Mouse (Mus musculus) ES-Bruce4 (cell line): ENCODE results near the gene Tpst1. TPM values are rescaled to one million over a fixed set of nuclear protein-coding genes. Genes with fewer than 3 reads are reported as not detected.

Experiments used
- H3K27ac ChIP-seq: 2 replicates; pipeline ENCODE4 v1.5.1; 2012; ENCODE audit warnings: low read length, inconsistent platforms; ENCODE audit not compliant: insufficient read depth
- H3K27me3 ChIP-seq: 2 replicates; pipeline ENCODE4 v1.6.1; 2012; ENCODE audit warnings: mild to moderate bottlenecking, low read length, inconsistent platforms; ENCODE audit not compliant: control insufficient read depth, poor library complexity, insufficient read depth, severe bottlenecking
- H3K36me3 ChIP-seq: 2 replicates; pipeline ENCODE4 v1.6.1; 2012; ENCODE audit warnings: inconsistent platforms, mild to moderate bottlenecking, low read length, moderate library complexity; ENCODE audit not compliant: control insufficient read depth, poor library complexity, insufficient read depth, severe bottlenecking
- H3K4me1 ChIP-seq: one replicate; pipeline ENCODE4 v1.8.1; 2011; ENCODE audit warnings: low read length; ENCODE audit not compliant: control insufficient read depth, insufficient read depth
- H3K4me3 ChIP-seq: 2 replicates; pipeline ENCODE4 v1.5.1; 2011; ENCODE audit warnings: low read depth, mild to moderate bottlenecking, low read length
- H3K9ac ChIP-seq: 2 replicates; pipeline ENCODE4 v1.6.1; 2012; ENCODE audit warnings: low read depth, mild to moderate bottlenecking, inconsistent platforms; ENCODE audit not compliant: poor library complexity, severe bottlenecking
- H3K9me3 ChIP-seq: replicated peaks from 2 replicates; pipeline ENCODE4 v1.6.1; 2012; ENCODE audit warnings: mild to moderate bottlenecking, low read length, inconsistent platforms; ENCODE audit not compliant: control insufficient read depth, poor library complexity, insufficient read depth, severe bottlenecking
- CTCF ChIP-seq: IDR thresholded peaks from one replicate; pipeline ENCODE4 v1.8.1; 2011; ENCODE audit warnings: low read depth, low read length
- EP300 ChIP-seq: IDR thresholded peaks from 2 replicates; pipeline ENCODE4 v1.6.1; 2011; ENCODE audit warnings: low read depth, low read length; ENCODE audit not compliant: insufficient read depth
- POLR2A ChIP-seq: IDR thresholded peaks from one replicate; pipeline ENCODE4 v1.8.1; 2011; ENCODE audit warnings: low read length; ENCODE audit not compliant: insufficient read depth
- polyA plus RNA-seq: library from polyadenylated mRNA; stranded (reverse); fragments of >200 nt; gene quantifications from 2 replicates; pipeline ENCODE4 v1.2.4, GENCODE M21; 2011; ENCODE audit warnings: low read depth; ENCODE audit not compliant: missing spikeins, insufficient read depth, insufficient read length

Gene Tpst1
- polyA plus RNA-seq, 1 experiment = 44.8 TPM

DNA sequence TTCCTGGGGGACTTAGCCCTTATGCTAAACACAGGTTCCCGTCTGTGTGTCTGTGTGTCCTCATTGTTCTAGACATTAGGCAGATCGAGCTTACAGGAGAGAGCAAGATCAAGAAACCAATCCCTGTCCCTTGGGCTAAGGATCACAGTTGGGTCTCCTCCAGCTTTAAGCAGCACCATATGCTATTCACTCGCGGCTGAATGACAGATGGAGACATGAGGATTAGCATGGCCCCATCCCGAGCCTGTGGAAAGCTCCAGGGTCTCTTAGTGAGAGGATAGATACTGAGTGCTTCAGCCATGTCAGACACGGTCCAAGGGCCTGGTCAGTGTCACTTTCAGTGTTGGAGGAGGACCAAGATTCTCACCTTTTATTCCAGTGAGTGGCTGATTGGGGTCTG is 22.7 kb upstream of the Tpst1 start:
- Histone ChIP-seq H3K4me3 (no peak overlapping the region), H3K36me3 (peaks cover 11% of the 10 kb centered on the region), H3K27ac (no peak overlapping the region), H3K9me3 (no peaks in the 10 kb centered on the region), H3K27me3 (no peaks in the 10 kb centered on the region), H3K9ac (no peak overlapping the region), H3K4me1 (no peaks in the 10 kb centered on the region)
- no peak for TF ChIP-seq POLR2A
- no peak for TF ChIP-seq CTCF
- no peak for TF ChIP-seq EP300

DNA sequence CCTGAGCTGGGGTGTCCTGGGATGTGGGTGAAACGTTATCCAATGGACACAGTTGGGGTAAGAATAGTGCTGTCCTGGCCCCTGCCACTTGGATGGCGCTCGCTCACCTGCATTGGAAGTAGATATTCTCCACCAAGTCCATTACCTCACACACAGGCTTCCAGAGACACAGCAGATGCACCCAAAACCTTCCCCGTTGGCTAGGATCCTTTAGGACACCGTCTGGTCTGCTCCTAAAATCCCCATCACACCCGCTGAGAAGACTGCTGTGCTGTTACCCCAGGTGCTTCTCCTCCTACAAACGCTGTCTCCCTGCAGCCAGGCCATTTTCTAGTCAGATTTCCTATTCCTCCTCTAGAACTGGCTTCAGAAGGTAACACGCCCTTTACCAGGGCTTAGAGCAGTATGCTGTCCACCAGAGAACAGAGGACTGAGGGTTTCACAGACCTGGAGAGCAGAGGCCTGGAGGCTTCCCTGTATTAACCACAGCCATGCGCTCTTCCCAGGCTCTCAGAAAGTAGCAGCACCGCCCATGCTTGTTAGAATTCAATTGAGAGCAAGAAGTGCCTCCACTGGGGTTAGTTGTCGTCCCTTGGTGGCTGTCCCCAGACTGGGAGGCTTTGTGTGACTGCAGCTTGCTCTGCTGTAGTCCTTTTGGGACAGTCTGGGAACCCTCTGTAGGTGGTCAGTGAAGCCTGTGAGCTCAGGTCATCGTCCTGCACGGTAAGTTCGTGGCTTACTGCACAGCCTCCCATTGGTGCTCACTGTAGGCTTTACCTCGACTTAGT is 21.9 kb upstream of the Tpst1 start:
- TF ChIP-seq POLR2A (no peak), EP300 (no peak), CTCF (no peak)
- Histone ChIP-seq H3K27me3 (no peaks in the 10 kb centered on the region), H3K9ac (no peak overlapping the region), H3K9me3 (no peaks in the 10 kb centered on the region), H3K27ac (no peak overlapping the region), H3K4me3 (no peak overlapping the region), H3K4me1 (no peaks in the 10 kb centered on the region), H3K36me3 (peaks cover 11% of the 10 kb centered on the region)

DNA sequence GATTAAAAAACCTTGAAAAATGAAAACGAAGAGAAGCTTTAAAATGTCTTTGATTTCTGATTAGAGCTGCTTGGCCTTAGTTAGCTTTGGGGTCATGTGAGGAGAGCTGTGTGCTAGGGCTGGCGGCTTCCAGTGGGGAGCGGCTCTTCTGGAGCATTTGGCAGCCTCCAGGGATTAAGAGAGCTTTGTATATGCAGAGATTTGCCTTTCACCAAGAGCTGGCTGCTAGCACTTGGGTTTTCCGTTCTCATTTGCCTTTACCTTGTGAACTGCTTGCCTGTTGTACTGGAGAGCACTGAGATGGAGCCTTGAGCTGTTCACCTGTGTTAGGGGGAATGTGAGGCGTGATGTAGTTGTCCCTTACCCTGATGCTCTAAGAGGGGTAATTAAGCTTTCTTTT is 20.6 kb upstream of the Tpst1 start:
- H3K4me3 ChIP-seq = no peak overlapping the region
- no peaks in the 10 kb centered on the region for H3K4me1 ChIP-seq
- H3K27me3 ChIP-seq = no peaks in the 10 kb centered on the region
- TF ChIP-seq POLR2A (no peak), CTCF (no peak), EP300 (no peak)
- H3K27ac ChIP-seq = no peak overlapping the region
- peaks cover 5% of the 10 kb centered on the region for H3K36me3 ChIP-seq
- no peak overlapping the region for H3K9ac ChIP-seq
- no peaks in the 10 kb centered on the region for H3K9me3 ChIP-seq

DNA sequence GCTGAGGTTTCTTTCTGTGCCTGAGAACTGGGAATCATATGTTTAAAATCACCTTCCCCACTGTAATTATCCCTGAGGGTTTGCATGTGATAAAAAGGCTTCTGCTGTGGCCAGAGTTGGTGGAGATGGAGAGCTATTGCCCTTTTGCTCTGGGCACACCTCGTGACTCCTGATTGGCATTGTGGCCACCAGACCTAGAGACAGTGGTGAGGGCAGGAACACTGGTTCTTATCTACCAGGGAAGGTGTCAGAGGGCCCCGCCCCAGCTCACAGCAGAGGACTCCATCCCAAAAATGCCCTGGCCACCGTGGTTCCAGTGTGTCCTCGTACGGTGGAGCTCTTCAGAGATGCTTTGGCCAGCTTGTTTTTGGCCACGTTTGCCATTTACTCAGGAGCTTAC is 20.2 kb upstream of the Tpst1 start:
- no peak for TF ChIP-seq EP300
- no peak for TF ChIP-seq POLR2A
- TF ChIP-seq CTCF = no peak
- Histone ChIP-seq H3K4me3 (no peak overlapping the region), H3K27ac (no peak overlapping the region), H3K9ac (no peak overlapping the region), H3K4me1 (no peaks in the 10 kb centered on the region), H3K9me3 (no peaks in the 10 kb centered on the region), H3K27me3 (no peaks in the 10 kb centered on the region), H3K36me3 (0 out of 2 replicates have a peak, but pooled peaks cover 2% of the 10 kb centered on the region)

DNA sequence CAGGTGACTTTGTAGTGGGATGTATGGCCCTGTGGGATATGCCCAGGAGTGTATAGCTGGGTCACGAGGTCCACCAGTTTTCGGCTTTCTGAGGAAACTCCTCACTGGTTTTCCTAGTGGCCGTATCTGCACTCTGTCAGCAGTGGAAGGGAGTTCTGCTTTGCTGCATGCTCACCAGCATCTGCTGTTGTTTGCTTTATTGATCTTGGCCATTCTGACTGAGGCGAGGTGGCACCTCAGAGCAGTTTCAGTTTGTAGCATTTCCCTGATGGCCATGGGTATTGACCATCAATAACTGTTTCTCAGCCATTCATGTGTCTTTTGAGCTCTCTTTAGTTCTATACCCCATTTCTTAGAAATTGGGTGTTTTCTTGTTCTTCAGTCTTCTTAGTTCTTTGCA is 17.4 kb upstream of the Tpst1 start:
- no peak overlapping the region for H3K9ac ChIP-seq
- no peak overlapping the region for H3K27ac ChIP-seq
- TF ChIP-seq EP300 (no peak), CTCF (no peak), POLR2A (no peak)
- no peaks in the 10 kb centered on the region for H3K4me1 ChIP-seq
- H3K36me3 ChIP-seq = 0 out of 2 replicates have a peak, but pooled peaks cover 3% of the 10 kb centered on the region
- no peaks in the 10 kb centered on the region for H3K27me3 ChIP-seq
- H3K9me3 ChIP-seq = no peaks in the 10 kb centered on the region
- no peak overlapping the region for H3K4me3 ChIP-seq

DNA sequence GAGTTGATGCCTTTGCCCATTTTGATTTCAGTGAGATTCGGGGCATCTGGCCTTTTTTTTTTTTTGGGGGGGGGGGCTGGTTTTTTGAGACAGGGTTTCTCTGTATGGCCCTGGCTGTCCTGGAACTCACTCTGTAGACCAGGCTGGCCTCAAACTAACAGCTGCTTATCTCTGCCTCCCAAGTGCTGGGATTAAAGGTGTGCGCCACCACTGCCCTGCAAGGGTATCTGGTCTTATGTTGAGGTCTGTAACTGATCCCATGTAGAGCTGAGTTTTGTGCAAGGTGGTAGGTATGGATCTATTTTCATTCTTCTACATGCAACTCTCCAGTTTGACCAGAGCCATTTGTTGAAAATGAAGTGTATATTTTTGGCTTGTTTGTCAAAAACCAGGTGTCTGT is 16.8 kb upstream of the Tpst1 start:
- Histone ChIP-seq H3K9ac (no peak overlapping the region), H3K9me3 (no peaks in the 10 kb centered on the region), H3K4me3 (no peak overlapping the region), H3K27ac (no peak overlapping the region), H3K4me1 (no peaks in the 10 kb centered on the region), H3K27me3 (no peaks in the 10 kb centered on the region), H3K36me3 (0 out of 2 replicates have a peak, but pooled peaks cover 3% of the 10 kb centered on the region)
- TF ChIP-seq EP300 (no peak), CTCF (no peak), POLR2A (no peak)
